Mouse (Mus musculus) heart, postnatal 0 days (tissue): ENCODE data around the gene Hpcal1. TPM values are rescaled to one million over a fixed set of nuclear protein-coding genes. Genes with fewer than 3 reads are reported as not detected.

Source experiments
- ATAC-seq: fragments of 200-750 bp; cut with Nextera tagmentation; 2 replicates; pipeline ENCODE4 v1.8.0; 2017; ENCODE audit warnings: low read depth, moderate number of reproducible peaks, moderate library complexity; ENCODE audit not compliant: insufficient read depth
- DNase-seq: peaks from one replicate; pipeline ENCODE4 v3.0.0-alpha.2; 2016; ENCODE audit warnings: low spot score
- H3K27ac ChIP-seq: fragments of 300-500 bp; sonication (generic); 2 replicates; pipeline ENCODE4 v1.5.1; 2014; ENCODE audit warnings: low read depth, mild to moderate bottlenecking
- H3K27me3 ChIP-seq: fragments of 300-500 bp; sonication (generic); 2 replicates; pipeline ENCODE4 v1.6.1; 2014; ENCODE audit warnings: low read length, mixed read lengths; ENCODE audit not compliant: control insufficient read depth, insufficient read depth
- H3K36me3 ChIP-seq: fragments of 300-500 bp; sonication (generic); replicated peaks from 2 replicates; pipeline ENCODE4 v1.6.1; 2014; ENCODE audit warnings: low read length, mixed read lengths; ENCODE audit not compliant: control insufficient read depth, insufficient read depth
- H3K4me1 ChIP-seq: fragments of 300-500 bp; sonication (generic); 2 replicates; pipeline ENCODE4 v1.6.1; 2014; ENCODE audit warnings: antibody characterized with exemption; ENCODE audit not compliant: control insufficient read depth, insufficient read depth
- H3K4me2 ChIP-seq: fragments of 300-500 bp; sonication (generic); 2 replicates; pipeline ENCODE4 v1.6.1; 2014; ENCODE audit warnings: low read depth, mild to moderate bottlenecking, low read length, moderate library complexity
- H3K4me3 ChIP-seq: fragments of 300-500 bp; sonication (generic); 2 replicates; pipeline ENCODE4 v1.5.1; 2014; ENCODE audit warnings: low read depth, low read length
- H3K9ac ChIP-seq: fragments of 300-500 bp; sonication (generic); replicated peaks from 2 replicates; pipeline ENCODE4 v1.6.1; 2014; ENCODE audit warnings: low read depth, low read length, mixed read lengths
- H3K9me3 ChIP-seq: fragments of 300-500 bp; sonication (generic); replicated peaks from 2 replicates; pipeline ENCODE4 v1.6.1; 2016; ENCODE audit warnings: low read length; ENCODE audit not compliant: control insufficient read depth
- CTCF ChIP-seq: IDR thresholded peaks from 2 replicates; pipeline ENCODE4 v1.5.1; 2016; ENCODE audit warnings: antibody characterized with exemption, control low read depth, low read depth
- EP300 ChIP-seq: IDR thresholded peaks from 2 replicates; pipeline ENCODE4 v1.6.1; 2016; ENCODE audit warnings: antibody characterized with exemption, low read depth
- WGBS: fragments of 180-500 bp; shearing (Covaris S2); extraction: QIAGEN DNeasy Blood & Tissue Kit; methylation state at CpG from one replicate; pipeline ENCODE4 v1.1.7; 2014; 5-methylcytosine and 5-hydroxymethylcytosine counted together
- polyA plus RNA-seq: library from polyadenylated mRNA; unstranded; fragments of >200 nt; fragmentation: Nextera tagmentation; extraction: Ambion mirVana; gene quantifications from 2 replicates; pipeline ENCODE4 v1.2.1, GENCODE M21; 2015
- total RNA-seq: library from RNA; depleted of rRNA; stranded (reverse); fragments of >200 nt; gene quantifications from 2 replicates; pipeline ENCODE4 v1.2.3, GENCODE M21; 2014; ENCODE audit warnings: low replicate concordance

The Hpcal1 gene
- total and polyA plus RNA-seq, 2 experiments from 2014 or later, result 14.8 to 22.5 TPM

DNA sequence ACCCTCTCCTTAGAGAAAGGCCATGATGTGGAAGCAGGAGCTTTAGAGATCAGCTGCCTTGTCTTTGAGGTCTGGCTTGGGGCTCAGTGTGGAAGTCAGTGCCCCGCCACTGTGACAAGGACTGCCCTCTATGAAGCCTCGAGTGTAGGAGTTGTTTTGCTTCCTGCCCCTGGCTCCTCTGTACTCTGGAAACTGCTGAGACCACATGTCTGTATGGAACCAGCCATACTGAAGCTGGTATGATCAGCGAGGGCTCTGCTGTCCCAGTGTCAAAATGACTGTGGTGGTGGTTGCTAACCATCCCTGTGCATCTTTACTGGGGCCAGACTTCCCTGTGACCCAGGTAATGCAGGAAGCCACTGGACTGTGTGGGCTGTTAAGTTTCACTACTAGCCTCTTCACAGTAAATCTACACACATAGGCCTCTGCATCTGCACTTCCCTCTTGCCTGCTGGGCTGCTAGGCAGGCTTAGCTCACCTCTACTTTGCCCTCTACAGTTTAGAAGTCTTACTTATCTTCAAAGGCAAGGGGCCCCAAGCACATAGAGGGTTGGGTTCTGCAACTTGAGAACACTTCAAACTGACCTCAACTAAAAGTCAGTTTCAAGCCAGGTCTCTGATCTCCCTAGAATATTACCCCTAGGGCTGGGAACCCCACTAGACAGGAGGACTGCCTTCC is 33.9 kb downstream of the Hpcal1 start:
- Histone ChIP-seq H3K4me2 (no peak overlapping the region), H3K4me1 (peaks cover 27% of the 10 kb centered on the region), H3K9ac (no peak overlapping the region), H3K36me3 (no peaks in the 10 kb centered on the region), H3K27me3 (no peaks in the 10 kb centered on the region), H3K27ac (peak overlapping the region; percentile 37; the same call in 1 of the 2 replicates), H3K4me3 (no peak overlapping the region), H3K9me3 (no peaks in the 10 kb centered on the region)
- 56% methylated on average over 3 of the region's 3 CpGs for WGBS
- no peak for ATAC-seq
- no peak for DNase-seq
- TF ChIP-seq CTCF (no peak), EP300 (no peak)

DNA sequence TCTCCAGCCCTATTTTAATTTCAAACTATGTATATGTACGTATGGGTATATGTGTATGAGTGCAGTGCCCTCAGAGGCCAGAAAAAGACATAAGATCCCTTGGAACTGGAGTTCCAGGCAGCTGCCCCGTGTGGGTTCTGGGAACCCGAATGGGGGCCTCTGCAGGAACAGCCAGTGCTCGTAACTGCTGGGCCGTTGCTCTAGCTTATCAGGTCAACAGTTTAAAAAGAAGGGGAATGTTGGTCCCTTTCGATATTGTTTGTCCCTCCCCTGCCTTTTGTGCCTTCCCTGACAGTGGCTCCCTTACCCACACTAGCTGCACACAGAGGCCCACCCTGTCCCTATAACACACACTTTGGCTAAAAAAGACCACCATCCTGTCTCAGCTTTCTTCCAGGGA is 34.9 kb downstream of the Hpcal1 start:
- no peak for TF ChIP-seq CTCF
- no peak for TF ChIP-seq EP300
- H3K4me1 ChIP-seq, result peaks cover 27% of the 10 kb centered on the region
- WGBS, result 54% methylated on average over 6 of the region's 6 CpGs

GRCm38 (mm10) chr12:17726576-17727320 is 36.1 kb downstream of the Hpcal1 start:
- H3K27me3 ChIP-seq, result no peaks in the 10 kb centered on the region
- WGBS, result 87% methylated on average over 10 of the region's 10 CpGs
- H3K9ac ChIP-seq, result no peak overlapping the region
- H3K27ac ChIP-seq, result no peak overlapping the region
- H3K4me3 ChIP-seq, result no peak overlapping the region
- TF ChIP-seq EP300 (no peak), CTCF (no peak)
- no peak for ATAC-seq
- H3K36me3 ChIP-seq, result no peaks in the 10 kb centered on the region
- H3K9me3 ChIP-seq, result no peaks in the 10 kb centered on the region
- DNase-seq, result no peak
- H3K4me1 ChIP-seq, result peaks cover 27% of the 10 kb centered on the region
- no peak overlapping the region for H3K4me2 ChIP-seq

More for the DNA sequence above, 34.9 kb downstream of the Hpcal1 start:
- H3K9me3 ChIP-seq, result no peaks in the 10 kb centered on the region
- H3K4me2 ChIP-seq, result no peak overlapping the region
- H3K27ac ChIP-seq, result peak overlapping the region; percentile 3; the same call in 1 of the 2 replicates
- H3K36me3 ChIP-seq, result no peaks in the 10 kb centered on the region
- DNase-seq (no peak), ATAC-seq (no peak)
- H3K9ac ChIP-seq, result no peak overlapping the region
- no peaks in the 10 kb centered on the region for H3K27me3 ChIP-seq
- no peak overlapping the region for H3K4me3 ChIP-seq

DNA sequence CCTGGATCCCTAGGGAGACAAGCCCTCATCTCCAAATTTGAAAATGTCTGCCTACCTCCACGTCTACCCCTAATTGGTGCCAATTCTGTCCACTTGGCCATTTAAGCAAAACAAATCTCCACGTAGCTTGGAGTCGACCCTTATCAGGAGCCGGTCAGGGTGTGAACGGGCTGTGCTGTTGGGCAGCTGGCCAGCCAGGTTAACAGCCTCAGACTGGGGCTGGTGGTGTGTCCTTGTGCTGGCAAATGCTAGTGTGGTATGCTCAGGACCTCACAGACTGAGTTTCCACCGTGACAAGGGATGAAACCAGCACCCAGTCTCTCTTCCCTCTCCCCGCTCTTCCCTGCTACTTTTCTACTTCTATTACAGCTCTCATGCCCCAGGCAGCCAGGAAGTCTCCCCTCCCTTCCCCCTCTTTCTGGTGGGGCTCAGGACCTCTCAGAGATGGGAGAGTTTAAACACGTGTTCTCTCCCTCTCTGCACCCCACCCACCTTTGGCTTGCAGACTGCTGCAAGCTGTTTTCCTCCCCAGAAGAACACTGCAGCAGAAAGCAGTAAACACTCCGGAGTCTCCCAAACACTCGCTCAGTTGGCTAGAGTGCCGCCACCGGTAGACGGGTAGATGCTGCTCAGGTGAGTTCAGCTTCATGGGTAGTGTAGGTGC is 37.2 kb downstream of the Hpcal1 start:
- H3K27ac ChIP-seq, result peak overlapping the region; percentile 15; the same call in 1 of the 2 replicates
- H3K9me3 ChIP-seq, result no peaks in the 10 kb centered on the region
- DNase-seq (peak; percentile 50), ATAC-seq (peak; percentile 25; the same call in 1 of the 2 replicates)
- H3K4me1 ChIP-seq, result peaks cover 27% of the 10 kb centered on the region
- no peaks in the 10 kb centered on the region for H3K27me3 ChIP-seq
- no peak overlapping the region; the same call in 1 of the 2 replicates for H3K4me3 ChIP-seq
- no peaks in the 10 kb centered on the region for H3K36me3 ChIP-seq
- TF ChIP-seq EP300 (no peak), CTCF (no peak)
- no peak overlapping the region for H3K9ac ChIP-seq
- WGBS, result 40% methylated on average over 13 of the region's 13 CpGs
- H3K4me2 ChIP-seq, result peak overlapping the region; percentile 5

DNA sequence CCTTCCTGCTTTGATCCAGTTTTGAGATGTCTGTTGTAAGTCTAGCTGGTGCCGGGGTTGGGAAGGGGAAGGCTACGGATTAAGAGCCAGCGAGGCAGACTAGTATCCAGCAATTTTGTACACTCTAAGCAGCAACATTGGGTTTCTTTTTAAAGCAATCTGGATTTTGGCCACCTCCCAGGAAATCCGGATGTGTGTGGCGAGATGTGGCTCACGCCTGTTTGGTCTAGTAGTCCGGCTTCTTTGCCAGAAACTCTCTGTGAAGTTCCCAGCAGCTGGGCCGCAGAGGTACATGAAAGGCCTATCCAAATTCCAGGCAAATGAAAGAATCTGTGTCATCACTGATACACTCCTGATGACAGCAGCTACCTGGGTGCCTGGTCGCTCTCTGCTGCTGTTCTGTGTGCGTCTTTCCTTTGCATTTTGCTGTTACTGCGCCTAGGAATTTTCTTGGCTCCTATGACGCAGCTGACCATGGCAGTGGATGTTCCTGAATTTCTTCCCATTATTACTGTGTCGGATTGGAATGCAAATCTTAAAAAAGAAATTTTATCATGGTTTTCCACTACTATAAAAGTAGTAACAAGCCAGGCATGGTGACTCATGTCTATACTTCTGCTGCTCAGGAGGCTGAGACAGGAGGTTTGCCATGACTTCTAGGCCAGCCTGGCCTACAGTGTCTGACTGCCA is 38.7 kb downstream of the Hpcal1 start:
- Histone ChIP-seq H3K4me2 (peak overlapping the region; percentile 30; the same call in 1 of the 2 replicates), H3K9ac (0 out of 2 replicates have a peak overlapping the region, but pooled peaks have one; percentile 5), H3K27ac (peak overlapping the region; percentile 66)

More for the DNA sequence above, 38.7 kb downstream of the Hpcal1 start:
- 66% methylated on average over 13 of the region's 13 CpGs for WGBS
- TF ChIP-seq EP300 (no peak), CTCF (no peak)
- no peaks in the 10 kb centered on the region for H3K36me3 ChIP-seq
- ATAC-seq (peak; percentile 25; the same call in 1 of the 2 replicates), DNase-seq (peak; percentile 40)
- H3K9me3 ChIP-seq, result no peaks in the 10 kb centered on the region
- no peaks in the 10 kb centered on the region for H3K27me3 ChIP-seq
- no peak overlapping the region for H3K4me3 ChIP-seq
- peaks cover 27% of the 10 kb centered on the region for H3K4me1 ChIP-seq
